10 mouse cellular contexts compared by ENCODE assay signal in the genomic region with DNA sequence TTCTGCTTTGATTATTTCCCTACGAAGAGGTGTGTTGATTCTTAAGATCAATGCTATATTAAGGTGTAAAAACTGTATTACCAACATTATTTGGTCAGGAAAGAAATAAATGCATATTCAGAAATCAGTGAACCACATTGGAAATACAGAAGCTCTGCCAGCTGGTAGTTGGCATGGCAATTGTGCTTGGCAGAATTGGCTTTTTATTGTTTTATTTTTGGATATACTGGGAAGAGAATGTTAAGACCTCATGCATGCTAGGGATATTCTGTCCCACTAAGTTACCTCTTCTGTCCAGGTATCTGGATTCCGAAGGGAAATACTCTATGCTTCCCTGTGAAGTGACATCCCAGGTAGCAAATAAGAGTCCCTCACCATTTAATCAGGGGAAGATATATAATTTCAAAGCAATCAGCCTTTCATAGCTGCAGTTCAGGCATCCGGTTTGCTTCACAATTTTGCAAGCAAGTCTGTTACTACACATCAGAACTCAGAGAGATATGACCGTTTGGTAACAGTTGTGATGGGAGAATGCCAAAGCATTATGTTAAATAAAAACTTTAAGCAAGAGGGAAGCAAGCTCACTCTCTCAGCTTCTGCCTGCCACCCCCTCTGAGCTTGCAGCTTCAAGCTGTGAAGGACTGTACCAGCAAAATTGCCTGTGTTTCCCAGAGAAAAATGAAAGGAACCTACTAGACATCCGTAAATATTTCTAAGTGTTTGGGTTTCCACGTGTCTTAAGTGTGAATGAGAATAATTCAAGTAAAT.
A peak's percentile ranks its signal among the peaks of the same experiment; 100 is the strongest.
DNase-seq lines count a peak whose midpoint lies in the region; TF ChIP-seq lines count a peak whose summit lies in the region.
"Had no signal": no experiment of that assay in that cellular context is flagged by ENCODE, and none has a peak within 500 bp of the region (broad histone marks: within the 10 kb centered on the region; RNA-seq: fewer than 3 reads in every experiment).

No protein-coding gene starts in this region.

- DNase-seq in cerebellum, adult 2 months: peak; percentile 74 to 87
- peak; percentile 63 to 75 for DNase-seq in cerebellum, postnatal 36 days
- DNase-seq in layer of hippocampus, postnatal 10 days (ENCODE audit: low spot score in 2 of 2): peak; percentile 39 to 44
- peak; percentile 34 for DNase-seq in right cerebral cortex, postnatal 14 days
- DNase-seq in spleen, adult 12 weeks (ENCODE audit: low spot score): no peak
- no peak for DNase-seq in embryo, embryonic 10.5 days (ENCODE audit: low spot score)
- DNase-seq in heart, adult 8-10 months (ENCODE audit: low spot score): no peak
- DNase-seq: kidney, adult 18-20 months; lung, postnatal 4 days had no signal

- H3K4me1 ChIP-seq in cerebellum, adult 2 months (ENCODE audit: control insufficient read depth, insufficient read depth, low read length): peaks cover 8% of the 10 kb centered on the region; the same call in 1 of the 2 replicates
- H3K4me1 ChIP-seq: limb, embryonic 15.5 days had no signal

- TF ChIP-seq CTCF in cerebellum, adult 2 months (IDR thresholded peaks at IDR 0.05; ENCODE audit: borderline replicate concordance, insufficient read depth, low read depth, low read length): no peak

- H3K27me3 ChIP-seq in cerebellum, adult 2 months (ENCODE audit: control insufficient read depth, insufficient read depth, low read length): no peaks in the 10 kb centered on the region
- H3K27me3 ChIP-seq: limb, embryonic 15.5 days had no signal

- no peak overlapping the region for H3K4me3 ChIP-seq in cerebellum, adult 2 months (replicated peaks; ENCODE audit: insufficient read depth, low read depth, low read length)
- H3K4me3 ChIP-seq: limb, embryonic 15.5 days had no signal

- TF ChIP-seq POLR2A in cerebellum, adult 2 months (IDR thresholded peaks at IDR 0.05; ENCODE audit: borderline replicate concordance, insufficient read depth, low read length): no peak

- WGBS in cerebellum, adult 2 months: 13% methylated on average over 6 of the region's 6 CpGs

- peak overlapping the region; percentile 49 for H3K27ac ChIP-seq in cerebellum, adult 2 months (ENCODE audit: insufficient read depth, low read length)
- H3K27ac ChIP-seq: limb, embryonic 15.5 days had no signal

Comparison
In these comparisons a context has a peak if more than half of its experiments do, and no peak if none do; other contexts are left out.
1. DNase-seq: peak in cerebellum, adult 2 months (2 of 2), cerebellum, postnatal 36 days (2 of 2), layer of hippocampus, postnatal 10 days (2 of 2) and right cerebral cortex, postnatal 14 days (single experiment); none in spleen, adult 12 weeks (single experiment), embryo, embryonic 10.5 days (single experiment) and heart, adult 8-10 months (single experiment).